Mouse (Mus musculus) E14TG2a.4 (cell line): ENCODE data around the gene Klhl31.

Experiments
- CTCF ChIP-seq: conservative IDR thresholded peaks from 2 replicates; pipeline ENCODE4 v1.5.1; 2014; ENCODE audit warnings: low read length
- NANOG ChIP-seq: IDR thresholded peaks from 2 replicates; pipeline ENCODE4 v1.6.1; 2014; ENCODE audit warnings: borderline replicate concordance, low read length, mixed read lengths
- POU5F1 ChIP-seq: IDR thresholded peaks from 2 replicates; pipeline ENCODE4 v1.6.1; 2014; ENCODE audit warnings: low read length, borderline replicate concordance

GRCm38 (mm10) chr9:77615868-77616267 lies 20.4 kb upstream of the Klhl31 start:
- TF ChIP-seq CTCF (no peak), POU5F1 (no peak), NANOG (no peak)
